Mouse (Mus musculus) 416B (cell line): Measurements from ENCODE around the gene Ly6c2.
"Not testable (repeated sequence)": the region's sequence is repeated elsewhere in the genome, so short reads cannot be mapped to it uniquely, and the experiment has no call there.

ENCODE experiments used
- DNase-seq: peaks from one replicate; pipeline ENCODE4 v3.0.0; 2011; ENCODE audit warnings: low read depth

Ly6c2 gene

DNA sequence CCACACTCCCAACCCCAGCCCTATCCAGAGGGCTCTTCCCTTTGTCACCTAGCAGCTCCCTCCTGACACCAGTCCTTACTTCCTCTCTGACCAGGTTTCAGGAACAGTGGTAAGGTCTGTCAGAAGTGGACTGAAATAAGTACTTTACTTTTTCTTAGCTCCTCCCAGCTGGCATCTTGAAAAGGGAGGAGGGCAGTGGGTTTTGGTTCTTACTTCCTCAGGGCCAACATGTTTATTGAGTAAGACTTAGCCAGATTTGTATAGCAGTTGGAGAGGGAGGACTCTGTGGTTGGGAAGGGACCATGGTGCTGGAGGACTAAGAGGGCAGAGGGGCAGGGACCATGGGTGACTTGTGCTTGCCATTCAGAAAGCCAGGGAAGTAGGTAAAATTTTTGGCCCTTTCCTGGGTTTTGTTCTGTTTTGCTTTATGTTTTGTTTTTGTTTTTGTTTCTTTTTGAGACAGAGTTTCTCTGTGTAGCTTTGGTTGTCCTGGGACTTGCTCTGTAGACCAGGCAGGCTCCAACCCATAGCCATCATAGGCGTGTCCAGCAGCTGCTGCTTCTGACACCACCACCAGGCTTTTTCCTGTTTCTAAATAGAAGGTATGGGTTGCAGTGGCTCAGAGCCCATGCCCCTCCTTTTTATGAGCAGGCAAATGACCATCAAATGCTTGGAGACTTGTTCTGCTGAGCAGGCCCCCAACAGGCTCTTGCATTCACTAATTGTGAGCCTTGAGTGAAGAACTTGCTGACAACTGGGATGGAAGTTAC is at the start of gene Ly6c2:
Gene Ly6c2 (minus strand): TSS at position 110 of the 770 bp plus-strand sequence.
- peak; percentile 54 for DNase-seq

DNA sequence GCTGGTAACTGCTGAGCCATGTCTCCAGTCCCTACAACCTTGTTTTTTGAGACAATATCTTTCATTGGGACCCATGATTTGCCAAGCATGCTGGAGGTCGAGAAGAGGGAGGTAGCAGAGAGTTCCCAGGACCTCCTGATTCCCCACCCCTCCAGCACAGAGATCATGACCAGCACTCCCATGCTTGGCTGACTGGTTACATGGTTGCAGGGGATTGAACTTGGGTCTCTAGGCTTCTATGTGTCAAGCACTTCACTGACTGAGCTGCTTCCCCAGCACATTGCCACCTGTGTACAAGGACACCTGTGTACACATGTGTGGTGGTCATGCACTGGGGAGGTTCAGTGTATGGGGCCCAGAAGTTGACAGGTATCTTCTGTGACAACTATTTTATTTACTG is 45.9 kb upstream of the Ly6c2 start:
- no peak for DNase-seq

DNA sequence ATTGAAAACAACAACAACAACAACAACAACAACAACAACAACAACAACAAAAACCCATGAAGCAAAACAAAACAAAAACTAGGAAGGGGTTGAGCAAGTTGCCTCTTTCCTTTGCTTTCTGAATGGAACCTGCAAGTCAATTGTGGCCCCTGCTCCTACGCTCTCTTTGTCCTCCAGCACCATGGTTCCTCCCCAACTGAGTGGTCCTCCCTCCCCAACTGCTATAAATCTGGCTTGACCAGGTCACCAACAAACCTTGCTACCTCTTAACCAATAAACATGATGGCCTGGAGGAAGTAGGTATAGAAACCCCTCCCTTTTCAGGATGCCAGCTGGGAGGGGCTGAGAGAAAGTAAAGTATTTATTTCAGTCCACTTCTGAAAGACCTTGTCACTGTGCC is 43.2 kb upstream of the Ly6c2 start, which contains the start of gene Ly6g:
Gene Ly6g (plus strand): TSS at position 301 of the 400 bp plus-strand sequence.
- no peak for DNase-seq

DNA sequence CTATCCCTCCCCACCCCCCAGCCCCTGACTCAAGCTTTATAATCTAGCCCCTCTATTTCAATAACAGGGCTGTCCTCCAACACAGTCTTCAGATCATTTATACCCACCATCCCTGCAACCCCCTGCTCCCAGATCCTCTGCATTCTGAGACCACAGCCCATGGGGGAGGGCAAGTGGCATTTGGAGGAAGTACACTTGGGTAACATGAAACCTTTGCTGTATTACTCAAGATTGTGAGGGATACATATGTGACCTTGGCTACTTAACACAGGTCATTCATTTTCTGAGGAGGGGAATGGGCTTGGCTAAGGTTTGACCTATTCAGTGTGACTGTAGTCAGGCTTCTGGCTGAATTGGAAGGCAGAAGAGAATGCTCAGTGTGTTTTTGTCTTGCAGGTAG is 41.3 kb upstream of the Ly6c2 start:
- peak; percentile 24 for DNase-seq

DNA sequence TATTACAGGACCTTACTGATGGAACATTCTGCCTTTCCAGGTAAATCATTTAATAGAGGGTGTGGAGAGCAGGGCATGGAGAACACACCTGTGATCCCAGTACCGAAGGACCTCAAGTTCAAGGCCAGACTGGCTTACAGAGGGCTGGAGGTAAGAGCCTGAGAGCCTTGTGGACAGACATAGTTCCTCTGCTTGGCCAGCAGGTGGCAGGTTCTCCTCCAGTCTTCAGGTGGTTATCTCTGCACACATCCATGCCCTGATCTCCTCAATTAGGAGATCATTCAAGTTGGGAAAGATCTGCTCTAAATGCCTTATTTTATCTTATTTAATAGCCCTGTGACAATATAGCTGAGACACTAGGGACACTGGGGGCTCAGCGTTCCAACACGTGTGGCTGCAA is 32.0 kb upstream of the Ly6c2 start:
- peak; percentile 46 for DNase-seq

DNA sequence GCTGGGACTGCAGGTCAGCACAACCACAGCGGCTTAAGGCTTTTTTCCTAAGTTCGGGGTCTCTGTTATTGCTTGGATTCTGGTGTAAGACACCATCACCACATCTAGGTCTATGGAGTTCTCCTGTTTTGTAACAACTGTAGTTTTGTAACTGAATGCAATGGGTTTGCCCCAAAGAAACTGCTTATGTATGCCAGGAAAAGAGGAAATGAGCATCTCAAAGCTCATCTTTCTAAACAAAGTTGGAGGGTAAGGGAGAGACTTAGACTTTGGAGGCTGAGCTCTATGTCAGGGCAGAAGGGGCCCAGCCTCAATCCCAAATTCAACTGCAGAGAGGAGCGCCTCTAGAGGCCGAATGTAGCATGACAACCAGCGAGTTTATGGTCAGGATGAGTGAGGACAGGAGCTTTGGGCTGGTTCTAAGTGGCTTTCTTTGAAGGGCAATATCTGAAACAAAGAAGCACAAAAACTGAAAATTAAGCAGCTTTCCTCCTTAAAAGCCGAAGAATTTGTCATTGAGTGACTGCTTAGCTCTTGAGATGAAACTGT is 30.1 kb upstream of the Ly6c2 start:
- DNase-seq = peak; percentile 39

DNA sequence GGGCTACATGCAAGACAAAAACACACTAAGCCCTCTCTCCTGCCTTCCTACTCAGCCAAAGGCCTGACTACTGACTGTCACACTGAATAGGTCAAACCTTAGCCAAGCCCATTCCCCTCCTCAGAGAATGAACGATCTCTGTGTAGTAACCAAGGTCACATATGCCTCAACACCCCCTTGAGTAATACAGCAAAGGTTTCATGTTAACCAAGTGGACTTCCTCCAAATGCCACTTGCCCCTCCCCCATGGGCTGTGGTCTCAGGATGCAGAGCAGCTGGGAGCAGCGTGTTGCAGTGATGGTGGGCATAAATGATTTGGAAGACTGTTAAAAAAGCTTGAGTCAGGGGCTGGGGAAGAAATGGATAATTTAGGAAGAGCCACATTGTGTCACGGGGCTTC is 26.0 kb upstream of the Ly6c2 start:
- peak; percentile 49 for DNase-seq

DNA sequence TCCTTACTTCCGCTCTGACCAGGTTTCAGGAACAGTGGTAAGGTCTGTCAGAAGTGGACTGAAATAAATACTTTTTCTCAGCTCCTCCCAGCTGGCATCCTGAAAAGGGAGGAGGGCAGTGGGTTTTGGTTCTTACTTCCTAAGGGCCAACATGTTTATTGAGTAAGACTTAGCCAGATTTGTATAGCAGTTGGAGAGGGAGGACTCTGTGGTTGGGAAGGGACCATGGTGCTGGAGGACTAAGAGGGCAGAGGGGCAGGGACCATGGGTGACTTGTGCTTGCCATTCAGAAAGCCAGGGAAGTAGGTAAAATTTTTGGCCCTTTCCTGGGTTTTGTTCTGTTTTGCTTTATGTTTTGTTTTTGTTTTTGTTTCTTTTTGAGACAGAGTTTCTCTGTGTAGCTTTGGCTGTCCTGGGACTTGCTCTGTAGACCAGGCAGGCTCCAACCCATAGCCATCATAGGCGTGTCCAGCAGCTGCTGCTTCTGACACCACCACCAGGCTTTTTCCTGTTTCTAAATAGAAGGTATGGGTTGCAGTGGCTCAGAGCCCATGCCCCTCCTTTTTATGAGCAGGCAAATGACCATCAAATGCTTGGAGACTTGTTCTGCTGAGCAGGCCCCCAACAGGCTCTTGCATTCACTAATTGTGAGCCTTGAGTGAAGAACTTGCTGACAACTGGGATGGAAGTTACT is 23.5 kb upstream of the Ly6c2 start:
- not testable (repeated sequence) for DNase-seq

DNA sequence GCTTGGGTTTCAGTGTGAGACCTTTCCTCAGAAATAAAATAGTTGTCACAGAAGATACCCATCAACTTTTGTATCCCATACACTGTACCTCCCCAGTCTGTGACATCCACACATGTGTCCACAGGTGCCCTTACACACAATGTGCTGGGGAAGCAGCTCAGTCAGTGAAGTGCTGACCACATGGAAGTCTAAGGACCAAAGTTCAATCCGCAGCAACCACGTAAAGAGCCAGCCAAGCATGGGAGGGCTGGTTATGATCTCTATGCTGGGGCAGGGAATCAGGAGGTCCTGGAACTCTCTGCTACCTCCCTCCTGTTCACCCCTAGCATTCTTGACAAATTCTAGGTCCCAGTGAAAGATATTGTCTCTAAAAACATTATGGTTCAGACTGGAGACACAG is 20.6 kb upstream of the Ly6c2 start:
- DNase-seq = not testable (repeated sequence)

DNA sequence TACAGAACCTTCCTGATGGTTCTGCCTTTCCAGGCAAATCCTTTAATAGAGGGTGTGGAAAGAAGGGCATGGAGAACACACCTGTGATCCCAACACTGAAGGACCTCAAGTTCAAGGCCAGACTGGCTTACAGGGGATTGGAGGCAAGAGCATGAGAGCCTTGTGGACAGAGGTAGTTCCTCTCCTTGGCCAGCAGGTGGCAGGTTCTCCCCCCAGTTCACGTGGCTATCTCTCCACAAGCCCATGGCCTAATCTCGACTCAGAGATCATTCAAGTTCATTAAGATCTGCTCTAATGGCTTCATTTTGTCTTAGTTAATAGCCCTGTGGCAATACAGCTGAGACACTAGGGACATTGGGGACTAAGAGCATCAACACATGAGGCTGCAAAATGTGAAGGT is 8.3 kb upstream of the Ly6c2 start:
- peak; percentile 68 for DNase-seq

DNA sequence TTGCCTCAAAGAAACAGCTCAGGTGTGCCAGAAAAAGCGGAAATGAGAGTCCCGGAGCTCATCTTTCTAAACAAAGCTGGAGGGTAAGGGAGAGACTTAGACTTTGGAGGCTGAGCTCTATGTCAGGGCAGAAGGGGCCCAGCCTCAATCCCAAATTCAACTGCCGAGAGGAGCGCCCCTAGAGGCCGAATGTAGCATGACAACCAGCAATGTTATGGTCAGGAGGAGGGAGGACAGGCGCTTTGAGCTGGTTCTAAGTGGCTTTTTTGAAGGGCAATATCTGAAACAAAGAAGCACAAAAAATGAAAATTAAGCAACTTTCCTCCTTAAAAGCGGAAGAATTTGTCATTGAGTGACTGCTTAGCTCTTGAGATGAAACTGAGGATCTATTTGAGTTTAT is 7.0 kb upstream of the Ly6c2 start:
- DNase-seq = peak; percentile 50

DNA sequence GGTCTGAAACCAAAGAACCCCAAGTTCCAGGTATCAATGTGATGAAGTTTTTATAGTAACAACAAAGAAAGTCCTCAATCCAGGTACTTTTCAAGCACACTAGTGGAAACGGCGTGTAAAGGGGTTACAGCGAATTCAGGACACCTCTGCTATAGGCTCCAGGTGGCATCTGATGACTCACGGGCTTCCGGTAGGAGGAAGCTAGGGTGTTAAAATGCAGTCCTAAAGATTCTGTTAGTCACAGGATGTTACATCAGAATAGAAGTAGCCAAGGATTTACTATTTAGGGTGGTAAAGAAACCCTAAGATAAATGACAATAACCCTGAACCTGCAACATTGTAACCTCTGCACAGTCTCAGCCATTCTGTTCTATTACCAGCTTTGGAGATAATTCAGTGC is 5.7 kb upstream of the Ly6c2 start:
- DNase-seq = peak; percentile 70

DNA sequence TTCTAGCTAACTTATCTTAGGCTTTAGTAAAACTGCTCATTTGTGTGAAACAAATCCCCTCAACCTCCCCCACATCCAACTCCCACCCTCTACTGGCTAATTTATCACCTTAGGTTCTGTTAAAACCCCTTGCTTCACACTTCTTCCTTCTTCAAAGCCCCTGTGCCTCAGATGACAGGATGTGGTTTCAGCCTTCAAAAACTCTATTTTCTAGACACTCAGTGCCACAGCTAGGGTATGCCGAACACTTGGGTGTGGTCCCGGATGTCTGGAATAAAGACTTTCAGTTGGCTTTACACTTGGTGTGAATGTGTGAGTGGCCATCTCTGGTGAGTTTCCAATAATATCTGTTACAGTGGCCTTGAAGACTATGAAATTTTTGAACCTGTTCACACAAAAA is 4.8 kb upstream of the Ly6c2 start:
- peak; percentile 38 for DNase-seq

DNA sequence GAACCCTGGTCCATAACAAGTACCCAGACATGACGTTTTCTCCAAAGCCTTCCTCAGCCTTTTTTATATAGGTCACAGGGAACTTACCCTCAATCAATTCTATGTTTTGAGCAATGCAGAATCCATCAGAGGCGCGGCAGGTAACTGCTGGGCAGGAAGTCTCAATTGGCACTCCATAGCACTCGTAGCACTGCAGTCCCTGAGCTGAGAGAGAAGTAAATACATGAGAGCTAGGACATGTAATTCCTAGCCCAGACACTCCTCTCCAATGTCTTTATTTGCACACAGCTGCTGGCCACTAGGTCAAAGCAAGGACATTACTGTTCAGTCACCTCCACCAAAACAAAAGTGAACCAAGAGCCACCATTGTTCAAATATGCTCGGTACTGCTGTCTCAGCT is 1.3 kb downstream of the Ly6c2 start:
- not testable (repeated sequence) for DNase-seq

DNA sequence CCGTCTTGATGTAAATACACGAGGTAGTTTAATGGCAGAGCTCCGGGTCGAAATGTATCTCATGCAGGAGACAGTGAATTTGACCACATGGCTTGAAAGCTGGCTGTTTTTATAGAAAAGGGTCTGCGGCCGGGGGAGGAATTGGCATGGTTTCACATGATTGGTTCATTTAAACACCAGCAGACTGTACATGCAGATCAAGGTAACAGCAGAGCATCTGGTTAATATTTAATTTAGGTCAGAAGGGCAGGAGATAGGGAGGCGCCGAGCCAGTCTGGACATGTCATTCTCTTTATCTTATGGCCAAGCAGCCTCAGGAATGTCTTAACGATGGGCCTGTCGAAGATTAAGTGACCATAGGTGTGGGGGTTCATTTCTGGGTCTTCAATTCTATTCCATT is 12.5 kb downstream of the Ly6c2 start:
- no peak for DNase-seq

DNA sequence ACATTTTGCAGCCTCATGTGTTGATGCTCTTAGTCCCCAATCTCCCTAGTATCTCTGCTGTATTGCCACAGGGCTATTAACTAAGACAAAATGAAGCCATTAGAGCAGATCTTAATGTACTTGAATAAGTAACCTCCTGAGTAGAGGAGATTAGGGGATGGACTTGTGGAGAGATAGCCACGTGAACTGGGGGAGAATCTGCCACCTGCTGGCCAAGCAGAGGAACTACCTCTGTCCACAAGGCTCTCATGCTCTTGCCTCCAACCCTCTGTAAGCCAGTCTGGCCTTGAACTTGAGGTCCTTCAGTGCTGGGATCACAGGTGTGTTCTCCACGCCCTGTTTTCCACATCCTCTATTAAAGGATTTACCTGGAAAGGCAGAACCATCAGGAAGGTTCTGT is 23.7 kb downstream of the Ly6c2 start:
- DNase-seq = peak; percentile 42

DNA sequence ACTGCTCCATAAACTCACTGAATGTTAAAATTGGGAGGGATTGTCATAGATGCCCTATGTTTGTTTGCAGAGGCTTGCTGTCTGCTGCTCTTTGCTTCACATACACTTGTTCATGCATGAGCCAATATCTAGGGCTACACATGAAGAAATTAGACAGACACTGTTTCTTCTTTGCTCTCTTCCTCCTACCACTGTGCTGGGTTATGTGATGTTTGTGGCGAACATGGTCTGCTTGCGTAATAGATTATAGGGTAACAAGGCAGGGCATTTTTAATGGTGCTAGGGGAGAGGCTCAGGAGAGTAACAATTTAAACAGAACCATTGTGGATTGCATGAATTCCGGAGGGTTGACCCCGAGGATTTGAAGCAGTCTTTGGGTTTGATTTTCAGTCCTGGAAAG is 41.8 kb downstream of the Ly6c2 start:
- DNase-seq = peak; percentile 17

DNA sequence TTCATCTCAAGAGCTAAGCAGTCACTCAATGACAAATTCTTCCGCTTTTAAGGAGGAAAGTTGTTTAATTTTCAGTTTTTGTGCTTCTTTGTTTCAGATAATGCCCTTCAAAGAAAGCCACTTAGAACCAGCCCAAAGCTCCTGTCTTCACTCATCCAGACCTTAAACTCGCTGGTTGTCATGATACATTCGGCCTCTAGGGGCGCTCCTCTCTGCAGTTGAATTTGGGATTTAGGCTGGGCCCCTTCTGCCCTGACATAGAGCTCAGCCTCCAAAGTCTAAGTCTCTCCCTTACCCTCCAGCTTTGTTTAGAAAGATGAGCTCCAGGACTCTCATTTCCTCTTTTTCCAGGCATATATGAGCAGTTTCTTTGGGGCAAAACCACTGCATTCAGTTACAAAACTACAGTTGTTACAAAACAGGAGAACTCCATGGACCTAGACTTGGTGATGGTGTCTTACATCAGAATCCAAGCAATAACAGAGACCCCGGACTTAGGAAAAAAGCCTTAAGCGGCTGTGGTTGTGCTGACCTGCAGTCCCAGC is 49.7 kb downstream of the Ly6c2 start:
- DNase-seq = peak; percentile 61

DNA sequence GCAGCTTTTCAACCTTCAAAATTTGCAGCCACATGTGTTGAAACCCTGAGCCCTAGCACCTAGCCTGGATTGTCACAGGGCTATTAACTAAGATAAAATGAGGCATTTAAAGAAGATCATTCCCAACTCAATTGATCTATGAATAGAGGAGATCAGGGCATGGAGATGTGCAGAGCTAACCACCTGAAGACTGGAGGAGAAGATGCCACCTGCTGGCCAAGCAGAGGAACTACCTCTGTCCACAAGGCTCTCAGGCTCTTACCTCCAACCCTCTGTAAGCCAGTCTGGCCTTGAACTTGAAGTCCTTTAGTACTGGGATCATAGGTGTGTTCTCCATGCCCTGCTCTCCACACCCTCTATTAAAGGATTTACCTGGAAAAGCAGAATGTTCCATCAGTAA is 51.3 kb downstream of the Ly6c2 start:
- peak; percentile 73 for DNase-seq
